Comparison of ENCODE assay signal across 8 mouse cellular contexts in genomic region chr17:70751161-70751651, GRCm38 (mm10).
DNase-seq lines count a peak whose midpoint lies in the region; ATAC-seq and TF ChIP-seq lines count a peak whose summit lies in the region.

No protein-coding gene starts in this region.

- peak overlapping the region; percentile 84 for H3K27ac ChIP-seq in gastrocnemius, adult 2 months
- peak overlapping the region; percentile 73 for H3K27ac ChIP-seq in embryonic facial prominence, embryonic 14.5 days (replicated peaks; ENCODE audit: low read depth, low read length)
- peak overlapping the region; percentile 19; the same call in 1 of the 2 replicates for H3K27ac ChIP-seq in hindbrain, embryonic 13.5 days
- no peak overlapping the region for H3K27ac ChIP-seq in neural tube, embryonic 12.5 days

- H3K4me3 ChIP-seq in gastrocnemius, adult 2 months: peak overlapping the region; percentile 64
- peak overlapping the region; percentile 32 for H3K4me3 ChIP-seq in embryonic facial prominence, embryonic 14.5 days (ENCODE audit: low read depth, low read length)
- peak overlapping the region; percentile 26 for H3K4me3 ChIP-seq in hindbrain, embryonic 13.5 days
- H3K4me3 ChIP-seq in neural tube, embryonic 12.5 days: peak overlapping the region; percentile 15; the same call in 1 of the 2 replicates

- intact Hi-C loops in gastrocnemius, adult 2 months (cut with DNase I): no loop called here

- peak overlapping the region; percentile 51 for H3K4me2 ChIP-seq in embryonic facial prominence, embryonic 14.5 days (ENCODE audit: low read depth, low read length)
- H3K4me2 ChIP-seq in hindbrain, embryonic 13.5 days: peak overlapping the region; percentile 48
- peak overlapping the region; percentile 60 for H3K4me2 ChIP-seq in neural tube, embryonic 12.5 days (replicated peaks)

- ATAC-seq in embryonic facial prominence, embryonic 14.5 days (ENCODE audit: low read depth): no peak
- no peak for ATAC-seq in hindbrain, embryonic 13.5 days (ENCODE audit: low FRiP score)
- ATAC-seq in neural tube, embryonic 12.5 days (ENCODE audit: low FRiP score, low read depth): no peak

- TF ChIP-seq CTCF in gastrocnemius, adult 2 months (IDR thresholded peaks at IDR 0.05): no peak

- H3K9me3 ChIP-seq in embryonic facial prominence, embryonic 14.5 days (ENCODE audit: control insufficient read depth, low read length): no peaks in the 10 kb centered on the region
- no peaks in the 10 kb centered on the region for H3K9me3 ChIP-seq in hindbrain, embryonic 13.5 days
- no peaks in the 10 kb centered on the region for H3K9me3 ChIP-seq in neural tube, embryonic 12.5 days

- 6% methylated on average over 19 of the region's 19 CpGs for WGBS in embryonic facial prominence, embryonic 14.5 days
- WGBS in hindbrain, embryonic 13.5 days: 4% methylated on average over 19 of the region's 19 CpGs
- 6% methylated on average over 19 of the region's 19 CpGs for WGBS in neural tube, embryonic 12.5 days

- no peaks in the 10 kb centered on the region for H3K36me3 ChIP-seq in embryonic facial prominence, embryonic 14.5 days (ENCODE audit: control insufficient read depth, insufficient read depth, low read length)
- no peaks in the 10 kb centered on the region for H3K36me3 ChIP-seq in hindbrain, embryonic 13.5 days
- H3K36me3 ChIP-seq in neural tube, embryonic 12.5 days: no peaks in the 10 kb centered on the region

- peak overlapping the region; percentile 57 for H3K9ac ChIP-seq in embryonic facial prominence, embryonic 14.5 days (ENCODE audit: low read depth, low read length)
- peak overlapping the region; percentile 46 for H3K9ac ChIP-seq in hindbrain, embryonic 13.5 days
- peak overlapping the region; percentile 48 for H3K9ac ChIP-seq in neural tube, embryonic 12.5 days

- H3K4me1 ChIP-seq in embryonic facial prominence, embryonic 14.5 days (ENCODE audit: control insufficient read depth, insufficient read depth, low read length): peaks cover 32% of the 10 kb centered on the region
- H3K4me1 ChIP-seq in hindbrain, embryonic 13.5 days (replicated peaks): peaks cover 42% of the 10 kb centered on the region
- H3K4me1 ChIP-seq in neural tube, embryonic 12.5 days: peaks cover 41% of the 10 kb centered on the region

- H3K27me3 ChIP-seq in embryonic facial prominence, embryonic 14.5 days (replicated peaks; ENCODE audit: control insufficient read depth, insufficient read depth, low read length): no peaks in the 10 kb centered on the region
- H3K27me3 ChIP-seq in hindbrain, embryonic 13.5 days: peaks cover 40% of the 10 kb centered on the region
- H3K27me3 ChIP-seq in neural tube, embryonic 12.5 days (replicated peaks): no peaks in the 10 kb centered on the region

- DNase-seq in gastrocnemius, adult 2 months: peak; percentile 44
- no peak for DNase-seq in gastrocnemius, adult 18-20 months (ENCODE audit: low spot score)
- peak; percentile 64 for DNase-seq in embryonic facial prominence, embryonic 14.5 days (ENCODE audit: low spot score)
- peak; percentile 34 for DNase-seq in liver
- DNase-seq in cerebellum, postnatal 4 days (ENCODE audit: low spot score in 2 of 2): no peak
- no peak for DNase-seq in Muller cell, postnatal 12 days (ENCODE audit: inconsistent ontology term)

Comparison
In these comparisons a context has a peak if more than half of its experiments do, and no peak if none do; other contexts are left out.
1. DNase-seq: peak in gastrocnemius, adult 2 months (single experiment), embryonic facial prominence, embryonic 14.5 days (single experiment) and liver (single experiment); none in gastrocnemius, adult 18-20 months (single experiment), cerebellum, postnatal 4 days (0 of 2) and Muller cell, postnatal 12 days (single experiment).
2. Peak in every context shown above with its lines, with median percentiles within 50 percentile points of each other: H3K4me3 ChIP-seq, H3K4me2 ChIP-seq and H3K9ac ChIP-seq.